Mouse (Mus musculus): ENCODE measurements around the gene Syt2. TPM values are rescaled to one million over a fixed set of nuclear protein-coding genes. Genes with fewer than 3 reads are reported as not detected.

Gene Syt2
- polyA plus RNA-seq, 1 experiment from 2014 or later = 18.3 TPM

GRCm38 (mm10) chr1:134753751-134754630, 107.5 kb downstream of the Syt2 start:
- Histone ChIP-seq H3K4me2 (ENCODE audit: low read depth, low read length) (no peak overlapping the region), H3K27me3 (ENCODE audit: control insufficient read depth, insufficient read depth, low read length) (no peaks in the 10 kb centered on the region), H3K4me1 (ENCODE audit: control insufficient read depth, insufficient read depth, low read length) (peaks cover 18% of the 10 kb centered on the region; the same call in 1 of the 2 replicates), H3K36me3 (ENCODE audit: control insufficient read depth, insufficient read depth, low read length) (no peaks in the 10 kb centered on the region), H3K4me3 (ENCODE audit: low read depth, low read length) (no peak overlapping the region), H3K9ac (replicated peaks; ENCODE audit: low read depth, low read length) (no peak overlapping the region), H3K9me3 (ENCODE audit: control insufficient read depth, low read length) (no peaks in the 10 kb centered on the region), H3K27ac (ENCODE audit: low read depth, low read length) (no peak overlapping the region)
- no peak for ATAC-seq (ENCODE audit: low read depth)
- WGBS = 67% methylated on average over 13 of the region's 13 CpGs

GRCm38 (mm10) chr1:134754818-134755217, 108.3 kb downstream of the Syt2 start:
- Histone ChIP-seq H3K27ac (ENCODE audit: low read depth, low read length) (no peak overlapping the region), H3K27me3 (ENCODE audit: control insufficient read depth, insufficient read depth, low read length) (no peaks in the 10 kb centered on the region), H3K9ac (replicated peaks; ENCODE audit: low read depth, low read length) (no peak overlapping the region), H3K4me2 (ENCODE audit: low read depth, low read length) (no peak overlapping the region), H3K4me1 (ENCODE audit: control insufficient read depth, insufficient read depth, low read length) (peaks cover 18% of the 10 kb centered on the region; the same call in 1 of the 2 replicates), H3K4me3 (ENCODE audit: low read depth, low read length) (no peak overlapping the region), H3K36me3 (ENCODE audit: control insufficient read depth, insufficient read depth, low read length) (no peaks in the 10 kb centered on the region), H3K9me3 (ENCODE audit: control insufficient read depth, low read length) (no peaks in the 10 kb centered on the region)
- ATAC-seq (ENCODE audit: low read depth) = no peak
- 77% methylated on average over 10 of the region's 10 CpGs for WGBS

- Histone ChIP-seq H3K27me3 (ENCODE audit: control insufficient read depth, insufficient read depth, low read length) (no peaks in the 10 kb centered on the region), H3K4me3 (ENCODE audit: low read depth, low read length) (no peak overlapping the region), H3K4me2 (ENCODE audit: low read depth, low read length) (no peak overlapping the region), H3K27ac (ENCODE audit: low read depth, low read length) (peak overlapping the region; percentile 58; the same call in 1 of the 2 replicates), H3K4me1 (ENCODE audit: control insufficient read depth, insufficient read depth, low read length) (peaks cover 18% of the 10 kb centered on the region; the same call in 1 of the 2 replicates), H3K9me3 (ENCODE audit: control insufficient read depth, low read length) (no peaks in the 10 kb centered on the region), H3K36me3 (ENCODE audit: control insufficient read depth, insufficient read depth, low read length) (no peaks in the 10 kb centered on the region), H3K9ac (replicated peaks; ENCODE audit: low read depth, low read length) (no peak overlapping the region)
- 54% methylated on average over 13 of the region's 13 CpGs for WGBS
- peak; percentile 10; the same call in 1 of the 2 replicates for ATAC-seq (ENCODE audit: low read depth)
Measured at GRCm38 (mm10) chr1:134755548-134756189, 109.2 kb downstream of the Syt2 start.

GRCm38 (mm10) chr1:134756190-134756873, 109.9 kb downstream of the Syt2 start:
- H3K27ac ChIP-seq (ENCODE audit: low read depth, low read length) = peak overlapping the region; percentile 58
- H3K27me3 ChIP-seq (ENCODE audit: control insufficient read depth, insufficient read depth, low read length) = no peaks in the 10 kb centered on the region
- H3K9ac ChIP-seq (replicated peaks; ENCODE audit: low read depth, low read length) = no peak overlapping the region
- H3K4me1 ChIP-seq (ENCODE audit: control insufficient read depth, insufficient read depth, low read length) = peaks cover 18% of the 10 kb centered on the region; the same call in 1 of the 2 replicates
- WGBS = 52% methylated on average over 10 of the region's 10 CpGs
- peak; percentile 60 for ATAC-seq (ENCODE audit: low read depth)
- H3K36me3 ChIP-seq (ENCODE audit: control insufficient read depth, insufficient read depth, low read length) = no peaks in the 10 kb centered on the region
- no peak overlapping the region for H3K4me3 ChIP-seq (ENCODE audit: low read depth, low read length)
- no peaks in the 10 kb centered on the region for H3K9me3 ChIP-seq (ENCODE audit: control insufficient read depth, low read length)
- H3K4me2 ChIP-seq (ENCODE audit: low read depth, low read length) = no peak overlapping the region

- WGBS = 76% methylated on average over 3 of the region's 3 CpGs
- no peak for ATAC-seq (ENCODE audit: low read depth)
- Histone ChIP-seq H3K36me3 (ENCODE audit: control insufficient read depth, insufficient read depth, low read length) (no peaks in the 10 kb centered on the region), H3K9me3 (ENCODE audit: control insufficient read depth, low read length) (no peaks in the 10 kb centered on the region), H3K27me3 (ENCODE audit: control insufficient read depth, insufficient read depth, low read length) (no peaks in the 10 kb centered on the region), H3K27ac (ENCODE audit: low read depth, low read length) (no peak overlapping the region), H3K4me1 (ENCODE audit: control insufficient read depth, insufficient read depth, low read length) (peaks cover 18% of the 10 kb centered on the region; the same call in 1 of the 2 replicates), H3K9ac (replicated peaks; ENCODE audit: low read depth, low read length) (no peak overlapping the region), H3K4me2 (ENCODE audit: low read depth, low read length) (no peak overlapping the region), H3K4me3 (ENCODE audit: low read depth, low read length) (no peak overlapping the region)
Measured at GRCm38 (mm10) chr1:134757230-134757629, 110.8 kb downstream of the Syt2 start.

GRCm38 (mm10) chr1:134759133-134759532, 112.7 kb downstream of the Syt2 start:
- WGBS = 94% methylated on average over 6 of the region's 6 CpGs
- H3K9me3 ChIP-seq (ENCODE audit: control insufficient read depth, low read length) = no peaks in the 10 kb centered on the region
- no peaks in the 10 kb centered on the region for H3K36me3 ChIP-seq (ENCODE audit: control insufficient read depth, insufficient read depth, low read length)
- H3K4me1 ChIP-seq (ENCODE audit: control insufficient read depth, insufficient read depth, low read length) = peaks cover 15% of the 10 kb centered on the region; the same call in 1 of the 2 replicates
- no peaks in the 10 kb centered on the region for H3K27me3 ChIP-seq (ENCODE audit: control insufficient read depth, insufficient read depth, low read length)
- no peak for ATAC-seq (ENCODE audit: low read depth)
- no peak overlapping the region for H3K9ac ChIP-seq (replicated peaks; ENCODE audit: low read depth, low read length)
- H3K4me3 ChIP-seq (ENCODE audit: low read depth, low read length) = no peak overlapping the region
- H3K27ac ChIP-seq (ENCODE audit: low read depth, low read length) = no peak overlapping the region
- no peak overlapping the region for H3K4me2 ChIP-seq (ENCODE audit: low read depth, low read length)

- H3K4me3 ChIP-seq (ENCODE audit: low read depth, low read length) = no peak overlapping the region
- H3K4me2 ChIP-seq (ENCODE audit: low read depth, low read length) = no peak overlapping the region
- no peaks in the 10 kb centered on the region for H3K27me3 ChIP-seq (ENCODE audit: control insufficient read depth, insufficient read depth, low read length)
- 85% methylated on average over 5 of the region's 5 CpGs for WGBS
- peaks cover 15% of the 10 kb centered on the region; the same call in 1 of the 2 replicates for H3K4me1 ChIP-seq (ENCODE audit: control insufficient read depth, insufficient read depth, low read length)
- ATAC-seq (ENCODE audit: low read depth) = no peak
- H3K36me3 ChIP-seq (ENCODE audit: control insufficient read depth, insufficient read depth, low read length) = no peaks in the 10 kb centered on the region
- H3K9me3 ChIP-seq (ENCODE audit: control insufficient read depth, low read length) = no peaks in the 10 kb centered on the region
- no peak overlapping the region for H3K27ac ChIP-seq (ENCODE audit: low read depth, low read length)
- H3K9ac ChIP-seq (replicated peaks; ENCODE audit: low read depth, low read length) = no peak overlapping the region
Measured at GRCm38 (mm10) chr1:134760642-134761041, 114.2 kb downstream of the Syt2 start.

- Histone ChIP-seq H3K9ac (replicated peaks; ENCODE audit: low read depth, low read length) (no peak overlapping the region), H3K27ac (ENCODE audit: low read depth, low read length) (no peak overlapping the region), H3K4me2 (ENCODE audit: low read depth, low read length) (no peak overlapping the region), H3K36me3 (ENCODE audit: control insufficient read depth, insufficient read depth, low read length) (no peaks in the 10 kb centered on the region), H3K27me3 (ENCODE audit: control insufficient read depth, insufficient read depth, low read length) (no peaks in the 10 kb centered on the region), H3K9me3 (ENCODE audit: control insufficient read depth, low read length) (no peaks in the 10 kb centered on the region), H3K4me3 (ENCODE audit: low read depth, low read length) (no peak overlapping the region), H3K4me1 (ENCODE audit: control insufficient read depth, insufficient read depth, low read length) (peaks cover 6% of the 10 kb centered on the region; the same call in 1 of the 2 replicates)
- ATAC-seq (ENCODE audit: low read depth) = no peak
- WGBS = 96% methylated on average over 7 of the region's 7 CpGs
Measured at GRCm38 (mm10) chr1:134761534-134761933, 115.1 kb downstream of the Syt2 start.
